Mouse (Mus musculus): ENCODE measurements around the gene Osbpl11.

DNA sequence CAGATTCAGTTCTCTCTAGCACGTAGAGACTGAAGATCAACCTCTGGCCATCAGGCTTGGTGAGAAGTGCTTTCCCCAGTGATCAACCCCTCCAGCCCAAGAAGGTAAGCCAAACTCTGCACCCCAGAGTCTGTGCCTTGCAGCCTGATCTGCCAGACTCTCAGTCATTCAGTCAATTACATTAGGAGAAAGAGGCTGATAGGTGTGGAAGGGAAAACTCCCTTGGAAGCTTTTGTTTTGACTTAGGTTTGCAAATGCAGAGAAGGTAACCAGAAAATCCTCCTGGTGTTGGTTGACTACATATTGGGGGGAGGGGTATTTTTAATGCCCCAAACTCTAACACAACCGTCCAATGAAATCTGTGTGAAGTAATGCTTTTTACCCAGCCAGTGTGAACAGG lies 41.4 kb upstream of the Osbpl11 start:
- no peak for TF ChIP-seq POLR2A (IDR thresholded peaks at IDR 0.05; ENCODE audit: extremely low read depth, insufficient read depth, low read length)
- TF ChIP-seq CTCF (IDR thresholded peaks at IDR 0.05; ENCODE audit: extremely low read depth, insufficient read depth, low read length), result no peak

Data from cortical plate, adult 2 months (tissue).